Mouse (Mus musculus): ENCODE results near the gene Cd300lb. TPM values are rescaled to one million over a fixed set of nuclear protein-coding genes. Genes with fewer than 3 reads are reported as not detected.

The Cd300lb gene
- polyA plus RNA-seq, 1 experiment = not detected

- Histone ChIP-seq H3K4me3 (replicated peaks) (no peak overlapping the region), H3K27me3 (ENCODE audit: control insufficient read depth) (no peaks in the 10 kb centered on the region), H3K36me3 (ENCODE audit: control insufficient read depth) (no peaks in the 10 kb centered on the region; the same call in 1 of the 2 replicates), H3K4me1 (ENCODE audit: control insufficient read depth) (peaks cover 6% of the 10 kb centered on the region), H3K9me3 (ENCODE audit: control insufficient read depth, low read length) (no peaks in the 10 kb centered on the region)
- no peak for TF ChIP-seq GATA1 (IDR thresholded peaks at IDR 0.05; ENCODE audit: low read length)
- no peak for TF ChIP-seq TAL1 (IDR thresholded peaks at IDR 0.05; ENCODE audit: low read length)
Observed at GRCm38 (mm10) chr11:114876621-114877020, 57.6 kb downstream of the Cd300lb start.

GRCm38 (mm10) chr11:114876176-114876575 is 58.0 kb downstream of the Cd300lb start:
- H3K4me3 ChIP-seq (replicated peaks) = no peak overlapping the region
- no peak for TF ChIP-seq GATA1 (IDR thresholded peaks at IDR 0.05; ENCODE audit: low read length)
- no peak for TF ChIP-seq TAL1 (IDR thresholded peaks at IDR 0.05; ENCODE audit: low read length)
- H3K9me3 ChIP-seq (ENCODE audit: control insufficient read depth, low read length) = no peaks in the 10 kb centered on the region
- no peaks in the 10 kb centered on the region for H3K27me3 ChIP-seq (ENCODE audit: control insufficient read depth)
- H3K36me3 ChIP-seq (ENCODE audit: control insufficient read depth) = no peaks in the 10 kb centered on the region; the same call in 1 of the 2 replicates
- peaks cover 6% of the 10 kb centered on the region for H3K4me1 ChIP-seq (ENCODE audit: control insufficient read depth)

- H3K4me1 ChIP-seq (ENCODE audit: control insufficient read depth) = peaks cover 6% of the 10 kb centered on the region
- H3K9me3 ChIP-seq (ENCODE audit: control insufficient read depth, low read length) = no peaks in the 10 kb centered on the region
- H3K36me3 ChIP-seq (ENCODE audit: control insufficient read depth) = peaks cover 5% of the 10 kb centered on the region; the same call in 1 of the 2 replicates
- no peak overlapping the region for H3K4me3 ChIP-seq (replicated peaks)
- no peak for TF ChIP-seq GATA1 (IDR thresholded peaks at IDR 0.05; ENCODE audit: low read length)
- no peak for TF ChIP-seq TAL1 (IDR thresholded peaks at IDR 0.05; ENCODE audit: low read length)
- no peaks in the 10 kb centered on the region for H3K27me3 ChIP-seq (ENCODE audit: control insufficient read depth)
Observed at GRCm38 (mm10) chr11:114875301-114875801, 58.8 kb downstream of the Cd300lb start.

DNA sequence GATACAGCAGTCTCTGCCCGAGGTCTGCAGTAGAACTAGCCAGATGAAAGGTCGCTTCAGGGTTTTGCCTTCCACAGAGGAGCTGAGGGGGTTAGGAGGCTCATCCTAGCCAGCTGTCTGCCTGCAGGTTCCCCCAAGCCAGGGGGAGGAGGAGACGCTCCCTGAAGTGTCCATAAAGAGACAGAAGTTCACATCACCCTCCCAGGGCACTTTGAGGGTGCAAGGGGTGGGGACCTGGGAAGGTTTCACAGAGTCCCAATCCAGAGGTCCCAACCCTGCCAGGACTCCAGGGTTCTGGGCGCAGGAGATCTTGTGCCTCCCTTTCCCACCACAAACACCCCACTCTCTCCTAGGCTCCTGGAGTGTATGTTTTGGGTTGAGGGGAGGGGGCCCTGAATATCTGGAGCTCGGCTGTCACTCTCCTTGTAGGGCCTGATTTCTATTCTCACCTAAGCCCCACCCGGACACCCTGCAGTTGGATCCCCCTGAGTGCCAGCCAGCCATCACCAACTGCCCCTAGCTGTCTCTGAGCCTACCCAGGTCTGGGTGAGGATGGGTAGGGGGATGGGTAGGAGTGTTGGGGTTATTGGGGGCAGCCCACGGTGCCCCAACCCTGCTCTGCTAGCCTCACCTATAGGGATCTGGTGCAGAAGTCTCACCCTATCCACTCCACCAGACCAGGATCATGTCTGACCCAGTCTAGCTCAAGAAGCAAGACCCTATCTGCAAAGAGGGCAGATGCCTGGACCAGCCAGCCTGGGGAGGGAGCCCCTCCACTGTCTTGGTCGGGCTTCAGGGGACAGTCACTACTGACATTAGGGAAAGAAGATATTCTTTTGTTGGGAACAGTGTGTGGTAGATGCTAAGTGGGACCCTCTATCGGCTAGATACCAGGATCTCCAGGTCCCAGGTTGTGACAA is 59.7 kb downstream of the Cd300lb start:
- no peak for TF ChIP-seq GATA1 (IDR thresholded peaks at IDR 0.05; ENCODE audit: low read length)
- TF ChIP-seq TAL1 (IDR thresholded peaks at IDR 0.05; ENCODE audit: low read length) = no peak
- Histone ChIP-seq H3K36me3 (ENCODE audit: control insufficient read depth) (peaks cover 7% of the 10 kb centered on the region; the same call in 1 of the 2 replicates), H3K4me3 (replicated peaks) (no peak overlapping the region), H3K27me3 (ENCODE audit: control insufficient read depth) (no peaks in the 10 kb centered on the region), H3K4me1 (ENCODE audit: control insufficient read depth) (peaks cover 6% of the 10 kb centered on the region), H3K9me3 (ENCODE audit: control insufficient read depth, low read length) (no peaks in the 10 kb centered on the region)

GRCm38 (mm10) chr11:114873022-114873817 is 61.0 kb downstream of the Cd300lb start:
- TF ChIP-seq TAL1 (IDR thresholded peaks at IDR 0.05; ENCODE audit: low read length) (no peak), GATA1 (IDR thresholded peaks at IDR 0.05; ENCODE audit: low read length) (no peak)
- Histone ChIP-seq H3K9me3 (ENCODE audit: control insufficient read depth, low read length) (no peaks in the 10 kb centered on the region), H3K27me3 (ENCODE audit: control insufficient read depth) (no peaks in the 10 kb centered on the region), H3K4me1 (ENCODE audit: control insufficient read depth) (peaks cover 8% of the 10 kb centered on the region), H3K4me3 (replicated peaks) (no peak overlapping the region), H3K36me3 (ENCODE audit: control insufficient read depth) (peaks cover 10% of the 10 kb centered on the region; the same call in 1 of the 2 replicates)

Other genes starting within 250 kb of the Cd300lb start
- gene Dnaic2, start 207.0 kb downstream of the Cd300lb start, polyA plus RNA-seq (2012) = not detected in 2 replicates
- gene Kif19a, start 169.0 kb downstream of the Cd300lb start, polyA plus RNA-seq (2012) = 0.04 TPM in 1 of 2 replicates, not detected in the other
- not detected in 2 replicates for gene Btbd17, start 138.4 kb downstream of the Cd300lb start, polyA plus RNA-seq (2012)
- gene Gpr142, start 135.5 kb downstream of the Cd300lb start, polyA plus RNA-seq (2012) = not detected in 2 replicates
- 0.02 and 0.06 TPM in 2 replicates for gene Gprc5c, start 83.2 kb downstream of the Cd300lb start, polyA plus RNA-seq (2012)
- not detected in 2 replicates for gene Cd300a, start 44.3 kb downstream of the Cd300lb start, polyA plus RNA-seq (2012)
- gene Cd300c, start 34.8 kb upstream of the Cd300lb start, polyA plus RNA-seq (2012) = not detected in 2 replicates
- gene Cd300ld, start 55.5 kb upstream of the Cd300lb start, polyA plus RNA-seq (2012) = not detected in 2 replicates
- not detected in 2 replicates for gene Cd300c2, start 67.5 kb upstream of the Cd300lb start, polyA plus RNA-seq (2012)
- not detected in 2 replicates for gene Cd300ld2, start 81.8 kb upstream of the Cd300lb start, polyA plus RNA-seq (2012)
- not detected in 2 replicates for gene Cd300ld4, start 92.6 kb upstream of the Cd300lb start, polyA plus RNA-seq (2012)
- not detected in 2 replicates for gene Cd300ld5, start 103.4 kb upstream of the Cd300lb start, polyA plus RNA-seq (2012)
- gene Cd300ld3, start 114.0 kb upstream of the Cd300lb start, polyA plus RNA-seq (2012) = not detected in 2 replicates
- not detected in 2 replicates for gene Cd300e, start 127.8 kb upstream of the Cd300lb start, polyA plus RNA-seq (2012)
- 0.01 TPM in 1 of 2 replicates, not detected in the other for gene Rab37, start 157.0 kb upstream of the Cd300lb start, polyA plus RNA-seq (2012)
- gene Cd300lf, start 199.6 kb upstream of the Cd300lb start, polyA plus RNA-seq (2012) = not detected in 2 replicates
- gene Slc9a3r1, start 229.0 kb upstream of the Cd300lb start, polyA plus RNA-seq (2012) = 1.8 and 2.1 TPM in 2 replicates